Mouse (Mus musculus): Measurements from ENCODE around the gene Spop. TPM values are rescaled to one million over a fixed set of nuclear protein-coding genes. Genes with fewer than 3 reads are reported as not detected.

The Spop gene
- total and polyA plus RNA-seq, 3 experiments: 69.3 to 170 (median 155) TPM

GRCm38 (mm10) chr11:95368231-95368823 lies 45.6 kb upstream of the Spop start:
- WGBS: 91% methylated on average over 8 of the region's 8 CpGs
- no peak overlapping the region for H3K4me3 ChIP-seq
- intact Hi-C loops (cut with DNase I): loop anchor here (5.0 kb wide), 2 partner anchors 56 to 106 kb away; partner anchors contain the start of genes Kat7 and Tac4
- H3K9ac ChIP-seq (ENCODE audit: low read depth, low read length): no peak overlapping the region
- H3K36me3 ChIP-seq (ENCODE audit: control insufficient read depth, insufficient read depth, low read length): peaks cover 5% of the 10 kb centered on the region; the same call in 1 of the 2 replicates
- peaks cover 34% of the 10 kb centered on the region for H3K4me1 ChIP-seq (ENCODE audit: control insufficient read depth, insufficient read depth, low read length)
- H3K27me3 ChIP-seq (ENCODE audit: control insufficient read depth, insufficient read depth, low read length): no peaks in the 10 kb centered on the region
- TF ChIP-seq EP300 (IDR thresholded peaks at IDR 0.05; ENCODE audit: insufficient read depth, low read depth, low read length) (no peak), POLR2A (IDR thresholded peaks at IDR 0.05; ENCODE audit: insufficient read depth, low read depth, low read length) (no peak), CTCF (IDR thresholded peaks at IDR 0.05) (no peak)
- H3K79me2 ChIP-seq (replicated peaks; ENCODE audit: control insufficient read depth, insufficient read depth, low read length): no peaks in the 10 kb centered on the region
- H3K27ac ChIP-seq: no peak overlapping the region; the same call in 1 of the 2 replicates
- no peak for DNase-seq

- Histone ChIP-seq H3K27me3 (ENCODE audit: control insufficient read depth, insufficient read depth, low read length) (no peaks in the 10 kb centered on the region), H3K9ac (ENCODE audit: low read depth, low read length) (no peak overlapping the region), H3K4me1 (ENCODE audit: control insufficient read depth, insufficient read depth, low read length) (peaks cover 34% of the 10 kb centered on the region), H3K36me3 (ENCODE audit: control insufficient read depth, insufficient read depth, low read length) (peaks cover 5% of the 10 kb centered on the region; the same call in 1 of the 2 replicates), H3K27ac (peak overlapping the region; percentile 55; the same call in 1 of the 2 replicates), H3K79me2 (replicated peaks; ENCODE audit: control insufficient read depth, insufficient read depth, low read length) (no peaks in the 10 kb centered on the region), H3K4me3 (no peak overlapping the region)
- no peak for TF ChIP-seq EP300 (IDR thresholded peaks at IDR 0.05; ENCODE audit: insufficient read depth, low read depth, low read length)
- TF ChIP-seq POLR2A (IDR thresholded peaks at IDR 0.05; ENCODE audit: insufficient read depth, low read depth, low read length): no peak
- TF ChIP-seq CTCF (IDR thresholded peaks at IDR 0.05): no peak
- intact Hi-C loops (cut with DNase I): loop anchor here (5.0 kb wide), 2 partner anchors 57 to 107 kb away; partner anchors contain the start of genes Kat7 and Tac4
- 89% methylated on average over 4 of the region's 4 CpGs for WGBS
- no peak for DNase-seq
Measured at GRCm38 (mm10) chr11:95368871-95369270, 45.0 kb upstream of the Spop start.

GRCm38 (mm10) chr11:95369964-95370890 lies 43.7 kb upstream of the Spop start:
- H3K9ac ChIP-seq (ENCODE audit: low read depth, low read length): no peak overlapping the region
- TF ChIP-seq POLR2A (IDR thresholded peaks at IDR 0.05; ENCODE audit: insufficient read depth, low read depth, low read length): no peak; the same call in 1 of the 2 replicates
- TF ChIP-seq EP300 (IDR thresholded peaks at IDR 0.05; ENCODE audit: insufficient read depth, low read depth, low read length): peak; percentile 62; the same call in 1 of the 2 replicates
- H3K27ac ChIP-seq: peak overlapping the region; percentile 55
- H3K4me1 ChIP-seq (ENCODE audit: control insufficient read depth, insufficient read depth, low read length): peaks cover 29% of the 10 kb centered on the region
- DNase-seq: peak; percentile 75 to 85
- H3K36me3 ChIP-seq (ENCODE audit: control insufficient read depth, insufficient read depth, low read length): peaks cover 2% of the 10 kb centered on the region; the same call in 1 of the 2 replicates
- H3K4me3 ChIP-seq: no peak overlapping the region
- H3K79me2 ChIP-seq (replicated peaks; ENCODE audit: control insufficient read depth, insufficient read depth, low read length): no peaks in the 10 kb centered on the region
- no peaks in the 10 kb centered on the region for H3K27me3 ChIP-seq (ENCODE audit: control insufficient read depth, insufficient read depth, low read length)
- 39% methylated on average over 15 of the region's 15 CpGs for WGBS
- intact Hi-C loops (cut with DNase I): loop anchor here (5.0 kb wide), 2 partner anchors 58 to 108 kb away; partner anchors contain the start of genes Kat7 and Tac4

- no peaks in the 10 kb centered on the region for H3K27me3 ChIP-seq (ENCODE audit: control insufficient read depth, insufficient read depth, low read length)
- H3K27ac ChIP-seq: no peak overlapping the region
- H3K4me1 ChIP-seq (ENCODE audit: control insufficient read depth, insufficient read depth, low read length): peaks cover 23% of the 10 kb centered on the region
- H3K79me2 ChIP-seq (replicated peaks; ENCODE audit: control insufficient read depth, insufficient read depth, low read length): no peaks in the 10 kb centered on the region
- H3K4me3 ChIP-seq: no peak overlapping the region
- no peak overlapping the region for H3K9ac ChIP-seq (ENCODE audit: low read depth, low read length)
- no peak for DNase-seq
- intact Hi-C loops (cut with DNase I): no loop called here
- 87% methylated on average over 7 of the region's 7 CpGs for WGBS
- H3K36me3 ChIP-seq (ENCODE audit: control insufficient read depth, insufficient read depth, low read length): peaks cover 2% of the 10 kb centered on the region; the same call in 1 of the 2 replicates
- TF ChIP-seq POLR2A (IDR thresholded peaks at IDR 0.05; ENCODE audit: insufficient read depth, low read depth, low read length): no peak
- no peak for TF ChIP-seq EP300 (IDR thresholded peaks at IDR 0.05; ENCODE audit: insufficient read depth, low read depth, low read length)
- no peak for TF ChIP-seq CTCF (IDR thresholded peaks at IDR 0.05)
Measured at GRCm38 (mm10) chr11:95371182-95371581, 42.7 kb upstream of the Spop start.

GRCm38 (mm10) chr11:95378926-95379325 lies 35.0 kb upstream of the Spop start:
- peaks cover 5% of the 10 kb centered on the region for H3K4me1 ChIP-seq (ENCODE audit: control insufficient read depth, insufficient read depth, low read length)
- TF ChIP-seq EP300 (IDR thresholded peaks at IDR 0.05; ENCODE audit: insufficient read depth, low read depth, low read length): no peak
- TF ChIP-seq CTCF (IDR thresholded peaks at IDR 0.05): no peak
- TF ChIP-seq POLR2A (IDR thresholded peaks at IDR 0.05; ENCODE audit: insufficient read depth, low read depth, low read length): no peak
- no peak for DNase-seq
- no peaks in the 10 kb centered on the region for H3K79me2 ChIP-seq (replicated peaks; ENCODE audit: control insufficient read depth, insufficient read depth, low read length)
- intact Hi-C loops (cut with DNase I): no loop called here
- no peaks in the 10 kb centered on the region for H3K36me3 ChIP-seq (ENCODE audit: control insufficient read depth, insufficient read depth, low read length)
- no peaks in the 10 kb centered on the region for H3K27me3 ChIP-seq (ENCODE audit: control insufficient read depth, insufficient read depth, low read length)
- H3K9ac ChIP-seq (ENCODE audit: low read depth, low read length): no peak overlapping the region
- 56% methylated on average over 9 of the region's 9 CpGs for WGBS
- no peak overlapping the region for H3K4me3 ChIP-seq
- H3K27ac ChIP-seq: no peak overlapping the region

Data from heart, adult 2 months (tissue).